Mouse (Mus musculus) small intestine, adult 2 months (tissue): Measurements from ENCODE around the gene Heg1. TPM values are rescaled to one million over a fixed set of nuclear protein-coding genes. Genes with fewer than 3 reads are reported as not detected.

Experiments used
- H3K27ac ChIP-seq: fragments of 200-500 bp; 2 replicates; pipeline ENCODE4 v1.5.1; 2012; ENCODE audit warnings: low read depth, low read length, control low read depth, inconsistent platforms; ENCODE audit not compliant: insufficient read depth
- H3K27me3 ChIP-seq: fragments of 200-500 bp; 2 replicates; pipeline ENCODE4 v1.6.1; 2012; ENCODE audit warnings: mild to moderate bottlenecking, moderate library complexity, low read length, inconsistent platforms; ENCODE audit not compliant: control insufficient read depth, insufficient read depth
- H3K36me3 ChIP-seq: fragments of 200-500 bp; 2 replicates; pipeline ENCODE4 v1.6.1; 2012; ENCODE audit warnings: mild to moderate bottlenecking, low read length, control low read depth, inconsistent platforms; ENCODE audit not compliant: control insufficient read depth, insufficient read depth
- H3K4me1 ChIP-seq: fragments of 200-500 bp; 2 replicates; pipeline ENCODE4 v1.6.1; 2012; ENCODE audit warnings: low read length, inconsistent platforms, mixed read lengths; ENCODE audit not compliant: control insufficient read depth, insufficient read depth, insufficient read length
- H3K4me3 ChIP-seq: fragments of 200-500 bp; 2 replicates; pipeline ENCODE4 v1.5.1; 2012; ENCODE audit warnings: low read depth, mild to moderate bottlenecking, control low read depth, inconsistent platforms, low read length, moderate library complexity
- CTCF ChIP-seq: fragments of 200-500 bp; IDR thresholded peaks from 2 replicates; pipeline ENCODE4 v1.5.1; 2012; ENCODE audit warnings: low read depth, mild to moderate bottlenecking, control low read depth, inconsistent platforms, low read length, moderate library complexity, mixed read lengths; ENCODE audit not compliant: insufficient replicate concordance, insufficient read length; ENCODE audit errors: extremely low read depth
- POLR2A ChIP-seq: fragments of 200-500 bp; IDR thresholded peaks from 2 replicates; pipeline ENCODE4 v1.6.1; 2012; ENCODE audit warnings: low read depth, mild to moderate bottlenecking, control low read depth, inconsistent platforms, low read length, moderate library complexity
- WGBS: fragments of 180-500 bp; shearing (Covaris S2); methylation state at CpG from one replicate; pipeline ENCODE4 v1.1.7; 2018; 5-methylcytosine and 5-hydroxymethylcytosine counted together
- polyA plus RNA-seq: library from polyadenylated mRNA; depleted of rRNA; stranded (reverse); fragments of >200 nt; gene quantifications from 2 replicates; pipeline ENCODE4 v1.2.3, GENCODE M21; 2012

Gene Heg1
- polyA plus RNA-seq, 1 experiment, result 12.0 TPM

DNA sequence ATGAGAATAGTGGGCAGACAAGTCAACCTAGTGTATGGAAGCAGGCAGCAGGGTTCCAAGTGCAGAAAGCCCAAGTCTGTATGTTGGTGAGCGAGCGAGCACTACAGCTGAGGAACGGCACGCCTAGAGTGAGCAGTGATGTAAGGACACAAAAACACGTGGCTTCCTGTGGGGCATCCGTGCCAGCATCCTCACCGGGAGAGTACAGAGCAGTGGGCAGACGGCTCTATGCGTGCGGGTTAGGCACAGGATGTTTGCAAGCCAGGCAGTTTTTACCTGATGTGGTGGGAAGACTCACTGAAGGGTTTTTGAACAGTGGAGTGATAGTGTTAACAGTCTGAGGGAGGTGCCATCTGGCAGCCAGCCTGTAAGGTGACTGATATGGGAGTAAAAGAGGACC lies 23.9 kb downstream of the Heg1 start:
- H3K4me3 ChIP-seq, result no peak overlapping the region
- no peaks in the 10 kb centered on the region; the same call in 1 of the 2 replicates for H3K4me1 ChIP-seq
- H3K36me3 ChIP-seq, result no peaks in the 10 kb centered on the region
- no peaks in the 10 kb centered on the region for H3K27me3 ChIP-seq
- no peak overlapping the region for H3K27ac ChIP-seq
- TF ChIP-seq CTCF, result no peak
- no peak for TF ChIP-seq POLR2A
- WGBS, result 84% methylated on average over 10 of the region's 10 CpGs

DNA sequence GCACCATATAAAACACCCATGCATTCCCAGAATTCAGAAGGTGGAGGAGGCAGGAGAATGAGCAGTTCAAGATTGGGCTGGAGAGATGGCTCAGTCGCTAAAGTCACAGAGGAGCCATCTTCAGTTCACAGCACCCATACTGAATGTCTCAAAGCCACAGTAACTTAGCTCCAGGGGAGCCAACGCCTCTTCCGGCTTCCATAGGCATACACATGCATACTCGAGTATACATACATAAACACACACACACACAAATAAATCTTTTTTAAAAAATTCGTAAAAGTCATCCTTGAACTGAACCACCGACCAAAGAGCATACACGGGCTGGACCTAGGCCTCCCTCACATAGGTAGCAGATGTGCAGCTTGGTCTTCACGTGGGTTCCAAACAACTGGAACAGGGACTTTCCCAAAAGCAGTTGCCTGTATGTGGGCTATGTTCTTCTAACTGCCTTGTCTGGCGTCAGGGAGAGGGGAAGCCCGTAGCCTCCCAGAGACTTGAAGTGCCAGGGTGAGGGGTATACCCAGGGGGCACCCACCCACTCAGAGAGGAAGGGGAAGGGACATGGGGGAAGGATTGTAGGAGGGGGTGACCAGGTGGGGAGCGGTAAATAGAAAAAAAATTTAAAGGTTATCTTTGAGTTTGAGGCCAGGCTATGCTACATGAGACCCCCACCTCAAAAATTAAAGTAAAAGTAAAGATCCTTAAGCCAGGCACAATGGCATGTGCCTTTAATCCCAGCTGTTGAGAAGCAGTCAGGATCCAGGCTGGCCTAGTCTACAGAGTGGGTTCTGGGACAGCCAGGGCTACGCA lies 24.6 kb downstream of the Heg1 start:
- H3K4me1 ChIP-seq, result no peaks in the 10 kb centered on the region; the same call in 1 of the 2 replicates
- no peak overlapping the region for H3K27ac ChIP-seq
- H3K4me3 ChIP-seq, result no peak overlapping the region
- WGBS, result 87% methylated on average over 12 of the region's 12 CpGs
- no peak for TF ChIP-seq POLR2A
- no peak for TF ChIP-seq CTCF
- no peaks in the 10 kb centered on the region for H3K27me3 ChIP-seq
- H3K36me3 ChIP-seq, result no peaks in the 10 kb centered on the region

DNA sequence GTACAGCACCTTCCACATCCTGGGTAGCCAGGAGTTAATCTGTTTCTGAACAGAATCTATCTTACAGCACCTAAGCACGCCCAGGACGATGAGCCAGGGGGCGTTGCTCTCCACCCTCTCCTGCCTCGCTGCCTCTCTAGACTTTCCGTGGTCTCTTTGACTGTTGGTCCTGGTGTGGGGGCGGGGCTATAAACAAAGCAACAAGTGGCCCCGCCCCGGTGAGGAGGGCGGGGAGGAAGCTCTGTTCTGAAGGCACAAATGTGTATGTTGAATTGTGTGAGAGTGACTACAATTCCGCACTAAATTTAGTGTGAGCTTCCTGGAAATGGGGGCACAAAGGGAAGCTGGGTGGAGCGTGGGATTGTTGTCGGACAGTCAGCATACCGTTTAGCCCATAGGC lies 30.1 kb downstream of the Heg1 start:
- Histone ChIP-seq H3K27me3 (no peaks in the 10 kb centered on the region), H3K36me3 (no peaks in the 10 kb centered on the region), H3K27ac (no peak overlapping the region), H3K4me3 (peak overlapping the region; percentile 26), H3K4me1 (peaks cover 5% of the 10 kb centered on the region)
- TF ChIP-seq CTCF (no peak), POLR2A (no peak)
- 4% methylated on average over 13 of the region's 13 CpGs for WGBS

DNA sequence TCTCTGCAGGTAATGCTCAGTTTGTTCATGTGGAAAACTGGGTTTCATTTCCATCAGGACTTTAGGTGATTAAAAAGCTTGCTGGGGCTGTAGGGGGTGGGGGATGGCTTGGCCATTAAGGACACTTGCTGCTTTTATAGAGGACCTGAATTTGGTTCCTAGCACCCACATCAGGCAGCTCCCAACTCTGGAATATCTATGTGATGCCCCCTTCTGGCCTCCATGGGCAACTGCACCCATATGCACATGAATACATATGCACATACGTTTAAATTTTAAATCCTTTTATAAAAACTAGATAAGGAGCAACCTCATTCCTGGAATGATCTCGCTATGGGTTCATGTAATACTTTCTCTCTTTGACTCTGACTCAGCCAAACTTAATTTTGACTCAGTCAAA lies 39.1 kb downstream of the Heg1 start:
- WGBS, result 99% methylated on average over 2 of the region's 2 CpGs
- Histone ChIP-seq H3K27me3 (no peaks in the 10 kb centered on the region), H3K27ac (no peak overlapping the region), H3K36me3 (no peaks in the 10 kb centered on the region; the same call in none of the 2 replicates), H3K4me3 (no peak overlapping the region), H3K4me1 (0 out of 2 replicates have a peak, but pooled peaks cover 1% of the 10 kb centered on the region)
- TF ChIP-seq POLR2A (no peak), CTCF (peak; percentile 16; the same call in 1 of the 2 replicates)

DNA sequence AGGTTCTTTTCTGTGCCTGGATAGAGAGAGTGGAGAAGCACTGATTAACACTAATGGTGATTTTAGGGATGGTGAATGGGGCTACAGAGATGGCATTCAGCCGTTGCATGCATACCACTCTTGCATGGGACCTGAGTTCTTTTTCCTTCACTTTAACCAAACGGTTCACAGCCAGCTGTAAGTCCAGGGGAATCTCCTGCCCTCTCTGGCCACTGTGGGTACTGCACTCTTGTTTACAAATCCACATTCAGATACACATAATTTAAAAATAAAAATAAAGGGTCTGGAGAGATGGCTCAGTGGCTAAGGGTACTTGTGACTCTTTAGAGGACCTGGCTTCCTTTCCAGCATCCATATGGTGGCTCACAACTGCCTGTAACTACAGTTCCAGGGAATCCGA lies 39.8 kb downstream of the Heg1 start:
- Histone ChIP-seq H3K36me3 (no peaks in the 10 kb centered on the region; the same call in none of the 2 replicates), H3K4me3 (no peak overlapping the region), H3K4me1 (0 out of 2 replicates have a peak, but pooled peaks cover 1% of the 10 kb centered on the region), H3K27ac (no peak overlapping the region), H3K27me3 (no peaks in the 10 kb centered on the region)
- TF ChIP-seq POLR2A (no peak), CTCF (peak; percentile 31; the same call in 1 of the 2 replicates)
- WGBS, result 95% methylated on average over 3 of the region's 3 CpGs

DNA sequence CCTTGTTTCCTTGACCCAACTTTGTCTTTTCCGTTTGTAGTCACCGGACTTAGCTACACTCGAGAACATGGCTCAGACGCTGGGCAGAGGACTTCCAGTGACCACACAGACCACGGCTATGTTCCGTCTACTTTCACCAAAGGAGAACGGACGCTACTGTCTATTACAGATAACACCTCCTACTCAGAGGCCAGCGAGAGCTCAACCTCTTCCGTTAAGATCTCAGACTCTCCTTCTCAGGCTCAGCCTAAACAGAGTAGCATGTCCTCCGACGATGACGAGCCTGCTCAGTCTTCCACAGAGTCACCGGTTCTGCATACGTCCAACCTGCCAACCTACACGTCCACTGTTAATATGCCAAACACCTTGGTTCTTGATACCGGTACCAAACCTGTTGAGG lies 42.1 kb downstream of the Heg1 start:
- Histone ChIP-seq H3K27ac (no peak overlapping the region), H3K4me3 (no peak overlapping the region), H3K36me3 (no peaks in the 10 kb centered on the region; the same call in 1 of the 2 replicates), H3K27me3 (no peaks in the 10 kb centered on the region), H3K4me1 (0 out of 2 replicates have a peak, but pooled peaks cover 1% of the 10 kb centered on the region)
- WGBS, result 92% methylated on average over 17 of the region's 17 CpGs
- TF ChIP-seq POLR2A (no peak), CTCF (no peak)

DNA sequence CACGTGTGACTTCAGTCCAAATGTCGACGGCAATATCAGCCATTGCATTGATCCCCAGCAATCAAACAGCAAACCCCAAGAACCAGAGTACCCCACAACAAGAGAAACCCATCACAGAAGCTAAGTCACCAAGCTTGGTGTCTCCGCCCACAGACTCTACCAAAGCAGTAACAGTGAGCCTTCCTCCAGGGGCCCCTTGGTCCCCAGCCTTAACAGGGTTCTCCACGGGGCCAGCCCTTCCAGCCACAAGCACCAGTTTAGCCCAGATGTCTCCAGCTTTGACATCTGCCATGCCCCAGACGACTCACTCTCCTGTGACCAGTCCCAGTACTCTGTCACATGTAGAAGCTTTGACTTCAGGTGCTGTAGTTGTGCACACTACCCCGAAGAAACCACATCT lies 42.7 kb downstream of the Heg1 start:
- Histone ChIP-seq H3K4me1 (0 out of 2 replicates have a peak, but pooled peaks cover 1% of the 10 kb centered on the region), H3K27ac (no peak overlapping the region), H3K4me3 (no peak overlapping the region), H3K36me3 (no peaks in the 10 kb centered on the region; the same call in 1 of the 2 replicates), H3K27me3 (no peaks in the 10 kb centered on the region)
- TF ChIP-seq CTCF (no peak), POLR2A (no peak)
- WGBS, result 78% methylated on average over 7 of the region's 7 CpGs
